Mouse (Mus musculus): Measurements from ENCODE around the gene Rnf10.

Gene Rnf10

DNA sequence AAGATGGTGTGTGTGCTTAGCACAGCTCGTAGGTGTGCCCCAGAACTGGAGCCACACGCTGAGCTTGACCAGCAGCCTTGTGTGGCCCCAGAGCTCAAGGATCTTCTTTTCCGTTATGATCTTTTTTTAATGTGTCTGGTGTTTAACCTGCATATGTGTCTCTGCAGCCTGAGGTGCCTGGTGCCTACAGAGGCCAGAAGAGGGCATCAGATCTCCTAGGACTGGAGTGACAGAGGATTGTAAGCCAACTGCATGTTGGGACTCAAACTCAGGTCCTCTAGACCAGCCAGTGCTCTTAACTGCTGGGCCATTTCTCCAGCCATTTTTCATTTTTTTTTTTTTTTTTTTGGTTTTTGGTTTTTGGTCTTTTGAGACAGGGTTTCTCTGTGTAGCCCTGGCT is 12.0 kb upstream of the Rnf10 start:
- POLR2A ChIA-PET: interaction anchor here in 3 of 4 experiments (1.2 to 2.2 kb wide), 7 partner anchors 8 to 63 kb away, joined by 4 to 9 read pairs (median 6); partner anchors contain the start of genes Dynll1 (in 3 of the 3) and Rnf10 (in 1 of the 3)
- CTCF ChIA-PET: interaction anchor here in 2 of 4 experiments (0.5 to 0.7 kb wide), 3 partner anchors 9 to 125 kb away, joined by 3 to 6 read pairs (median 4); no protein-coding TSS in a partner anchor

DNA sequence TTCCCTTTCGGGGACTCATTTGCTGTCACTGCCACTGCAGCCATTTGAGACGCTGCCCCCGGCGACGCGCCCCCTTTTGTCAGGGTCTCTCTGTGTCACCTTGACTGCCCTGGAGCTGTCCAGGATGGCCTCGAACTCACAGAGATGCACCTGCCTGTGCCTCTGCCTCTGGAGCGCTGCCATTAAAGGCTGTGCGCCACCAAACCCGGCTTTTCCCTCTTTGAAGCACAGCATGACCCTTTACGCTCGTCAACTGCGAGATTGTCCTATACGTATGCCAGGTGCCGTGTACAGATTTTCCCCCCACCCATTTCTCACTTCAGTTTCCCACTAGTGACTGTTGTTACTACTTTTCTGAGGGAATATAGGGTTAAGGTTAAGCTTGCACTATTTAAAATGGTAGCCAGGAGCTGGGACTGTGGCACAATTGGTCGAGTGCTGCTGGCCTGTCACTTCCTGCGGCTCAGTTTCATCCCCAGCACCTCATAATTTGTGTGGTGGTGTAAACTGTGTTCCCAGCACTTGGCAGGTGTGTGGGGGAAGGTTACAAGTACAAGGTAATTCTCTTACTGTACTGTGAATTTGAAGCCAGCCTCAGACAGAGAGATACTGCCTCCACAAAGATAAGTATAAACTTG is 7.5 kb upstream of the Rnf10 start:
- ChIA-PET CTCF (interaction anchor here in 2 of 4 experiments (0.6 to 1.6 kb wide), 7 partner anchors 12 to 114 kb away, joined by 3 to 4 read pairs (median 3); no protein-coding TSS in a partner anchor), POLR2A (interaction anchor here in 3 of 4 experiments (0.6 to 2.1 kb wide), 19 partner anchors 10 to 209 kb away, joined by 3 to 7 read pairs (median 4); partner anchors contain the start of genes Dynll1 (in 2 of the 3) and Pop5 (in 1 of the 3))

DNA sequence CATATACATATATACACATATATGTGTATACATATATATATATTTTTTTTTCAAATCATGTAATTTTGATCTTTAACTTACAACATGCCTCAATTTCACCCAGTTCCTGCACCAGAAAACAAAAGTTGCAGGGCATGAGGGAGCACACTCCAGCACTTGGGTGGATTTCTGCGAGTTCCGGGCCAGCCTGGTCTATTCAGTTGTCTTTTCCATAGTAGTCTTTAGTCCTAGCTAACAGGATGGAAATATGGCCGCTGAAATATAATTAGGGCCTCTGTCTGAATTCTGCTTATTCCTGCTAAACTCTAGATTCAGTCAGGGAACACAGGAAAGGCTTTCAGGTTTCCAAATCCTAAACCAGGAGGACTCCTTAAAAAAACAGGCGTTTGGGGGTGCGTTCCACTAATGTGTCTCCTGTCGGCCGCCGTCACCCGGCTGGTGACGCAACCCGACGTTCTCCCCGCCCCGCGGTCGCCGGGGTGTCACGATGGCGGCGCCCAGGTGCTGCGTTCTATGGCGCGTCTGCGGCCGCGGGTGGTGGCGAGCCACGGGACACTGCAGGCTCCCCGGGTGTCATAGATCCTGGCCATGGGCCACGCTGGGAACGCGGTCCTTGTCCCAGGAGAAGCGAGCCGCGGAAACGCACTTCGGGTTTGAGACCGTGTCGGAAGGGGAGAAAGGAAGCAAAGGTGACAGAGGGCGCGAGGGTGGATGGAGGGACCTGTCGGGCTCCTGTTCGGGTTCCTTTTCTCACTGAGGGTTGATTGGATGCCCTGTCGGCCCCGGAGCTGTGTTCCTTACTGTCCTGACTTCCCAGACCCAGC is 6.7 kb upstream of the Rnf10 start, which contains the start of gene Coq5:
TSS of gene Coq5 (plus strand) at position 441 of the 824 bp plus-strand sequence.
- CTCF ChIA-PET: interaction anchor here in 2 of 4 experiments (0.6 to 1.6 kb wide), 7 partner anchors 13 to 114 kb away, joined by 3 to 4 read pairs (median 3); no protein-coding TSS in a partner anchor
- POLR2A ChIA-PET: interaction anchor here in 3 of 4 experiments (0.6 to 2.1 kb wide), 17 partner anchors 11 to 209 kb away, joined by 3 to 7 read pairs (median 3); partner anchors contain the start of genes Dynll1 (in 2 of the 3) and Pop5 (in 1 of the 3)

DNA sequence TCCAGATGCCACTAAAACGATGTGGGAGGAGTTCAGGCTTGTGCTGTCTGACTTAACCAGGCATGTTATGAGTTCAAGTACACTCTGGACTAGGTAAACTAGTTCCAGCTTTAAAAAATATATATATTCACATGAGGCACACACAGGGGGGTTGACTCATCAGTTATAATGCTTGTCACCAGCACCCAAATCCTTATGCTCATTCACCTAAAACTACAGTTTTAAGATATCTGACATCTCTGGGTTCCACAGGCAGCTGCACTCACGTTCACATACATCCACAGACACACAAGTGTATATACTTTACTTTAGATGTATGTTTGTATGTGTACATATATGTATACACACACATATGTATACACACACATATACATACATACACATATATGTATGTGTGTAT is 6.1 kb upstream of the Rnf10 start:
- POLR2A ChIA-PET: interaction anchor here in 3 of 4 experiments (0.6 to 2.0 kb wide), 6 partner anchors 40 to 197 kb away, joined by 3 to 4 read pairs (median 3); partner anchors contain the start of gene Pop5 (in 1 of the 3)
- CTCF ChIA-PET: interaction anchor here in 1 of 4 experiments (1.6 kb wide), 1 partner anchor 111 kb away, joined by 4 read pairs; no protein-coding TSS in a partner anchor

DNA sequence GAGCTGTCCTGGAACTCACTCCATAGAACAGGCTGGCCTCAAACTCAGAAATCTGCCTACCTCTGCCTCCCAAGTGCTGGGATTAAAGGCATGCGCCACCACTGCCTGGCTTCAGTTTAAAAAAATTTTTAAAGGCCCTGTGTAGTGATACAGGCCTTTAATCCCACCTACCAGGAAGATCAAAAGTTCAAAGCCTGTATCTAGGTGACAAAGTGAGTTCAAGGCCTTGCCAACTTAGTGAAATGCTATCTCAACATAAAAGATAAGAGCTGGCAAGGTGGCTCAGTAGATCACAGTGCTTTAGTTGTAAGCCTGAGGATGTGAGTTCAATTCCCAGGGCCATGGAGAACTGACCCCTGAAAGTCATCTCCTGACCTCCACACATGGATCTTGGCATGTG is 5.4 kb upstream of the Rnf10 start:
- CTCF ChIA-PET: no interaction called here
- POLR2A ChIA-PET: interaction anchor here in 3 of 4 experiments (0.6 kb wide), 4 partner anchors 21 to 129 kb away, joined by 3 to 4 read pairs (median 3); no protein-coding TSS in a partner anchor

- POLR2A ChIA-PET: interaction anchor here in 3 of 4 experiments (0.6 to 4.7 kb wide), 6 partner anchors 15 to 1350 kb away, joined by 3 to 28 read pairs (median 3); partner anchors contain the start of genes Dynll1 (in 1 of the 3) and Unc119b (in 1 of the 3)
- CTCF ChIA-PET: interaction anchor here in 3 of 4 experiments (0.6 to 1.6 kb wide), 4 partner anchors 96 to 187 kb away, joined by 3 to 6 read pairs (median 4); no protein-coding TSS in a partner anchor
These were observed 3.3 kb upstream of the Rnf10 start for GRCm38 (mm10) chr5:115275998-115276397.

DNA sequence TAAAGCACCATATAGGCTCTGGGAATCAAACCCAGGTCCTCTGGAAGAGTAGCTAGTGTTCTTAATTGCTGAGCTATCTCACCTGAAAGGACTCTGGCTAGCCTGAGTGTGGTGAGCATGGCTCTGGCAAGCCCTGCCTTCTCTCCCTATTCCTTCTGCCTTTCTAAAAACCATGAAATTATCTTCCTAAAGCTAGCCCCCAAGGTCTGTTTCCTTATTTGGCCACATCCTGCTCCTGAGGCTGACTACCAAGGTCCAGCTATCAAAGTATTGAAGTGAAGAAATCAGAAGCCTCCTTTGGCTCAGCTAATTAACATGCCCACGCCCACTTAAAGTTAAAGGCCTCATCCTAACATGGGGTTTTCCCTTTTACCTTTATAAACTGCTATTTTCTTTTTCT is 2.1 kb upstream of the Rnf10 start:
- POLR2A ChIA-PET: interaction anchor here (0.5 to 4.7 kb wide), 22 partner anchors 9 to 296 kb away, joined by 3 to 28 read pairs (median 4); partner anchors contain the start of genes Dynll1 (in 1 of the 4) and Mlec (in 1 of the 4)
- CTCF ChIA-PET: interaction anchor here in 2 of 4 experiments (0.6 to 2.0 kb wide), 9 partner anchors 14 to 458 kb away, joined by 3 to 5 read pairs (median 4); partner anchors contain the start of gene Pop5 (in 1 of the 2)

GRCm38 (mm10) chr5:115274353-115274752 is 1.7 kb upstream of the Rnf10 start:
- ChIA-PET POLR2A (interaction anchor here (0.5 to 4.7 kb wide), 23 partner anchors 9 to 295 kb away, joined by 3 to 28 read pairs (median 4); partner anchors contain the start of genes Dynll1 (in 1 of the 4) and Mlec (in 1 of the 4)), CTCF (interaction anchor here in 2 of 4 experiments (0.6 to 2.0 kb wide), 8 partner anchors 14 to 458 kb away, joined by 3 to 5 read pairs (median 4); partner anchors contain the start of gene Pop5 (in 1 of the 2))

DNA sequence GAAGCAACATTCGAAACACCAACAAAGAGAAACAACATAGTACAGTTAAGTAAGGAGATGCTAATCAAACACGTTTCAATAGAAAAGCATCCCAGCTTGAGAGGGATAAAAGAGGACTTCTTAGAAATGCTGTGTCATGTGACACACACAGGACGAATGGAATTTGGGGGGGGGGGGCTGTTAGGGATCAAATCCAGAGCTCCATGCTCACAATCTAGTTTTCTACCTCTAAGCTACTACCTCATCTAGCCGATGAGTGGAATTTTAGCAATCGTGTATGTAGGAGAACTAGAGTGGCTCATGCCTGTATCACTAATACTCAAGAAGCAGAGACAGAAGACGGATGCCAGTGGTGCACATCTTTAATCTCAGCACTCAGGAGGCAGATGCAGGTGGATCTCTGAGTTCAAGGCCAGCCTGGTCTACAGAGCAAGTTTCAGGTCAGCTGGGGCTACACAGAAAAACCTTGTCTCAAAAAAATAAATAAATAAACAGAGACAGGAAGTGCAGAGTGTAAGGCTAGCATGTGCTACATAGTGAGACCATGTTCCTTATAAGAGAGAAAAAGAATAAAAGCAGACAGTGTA is 944 bp upstream of the Rnf10 start:
- POLR2A ChIA-PET: interaction anchor here in 3 of 4 experiments (0.6 to 4.7 kb wide), 60 partner anchors 8 to 874 kb away, joined by 3 to 31 read pairs (median 5); partner anchors contain the start of genes Dynll1 (in 3 of the 3), Cabp1 (in 2 of the 3), Mlec (in 2 of the 3) and Pop5 (in 1 of the 3)

DNA sequence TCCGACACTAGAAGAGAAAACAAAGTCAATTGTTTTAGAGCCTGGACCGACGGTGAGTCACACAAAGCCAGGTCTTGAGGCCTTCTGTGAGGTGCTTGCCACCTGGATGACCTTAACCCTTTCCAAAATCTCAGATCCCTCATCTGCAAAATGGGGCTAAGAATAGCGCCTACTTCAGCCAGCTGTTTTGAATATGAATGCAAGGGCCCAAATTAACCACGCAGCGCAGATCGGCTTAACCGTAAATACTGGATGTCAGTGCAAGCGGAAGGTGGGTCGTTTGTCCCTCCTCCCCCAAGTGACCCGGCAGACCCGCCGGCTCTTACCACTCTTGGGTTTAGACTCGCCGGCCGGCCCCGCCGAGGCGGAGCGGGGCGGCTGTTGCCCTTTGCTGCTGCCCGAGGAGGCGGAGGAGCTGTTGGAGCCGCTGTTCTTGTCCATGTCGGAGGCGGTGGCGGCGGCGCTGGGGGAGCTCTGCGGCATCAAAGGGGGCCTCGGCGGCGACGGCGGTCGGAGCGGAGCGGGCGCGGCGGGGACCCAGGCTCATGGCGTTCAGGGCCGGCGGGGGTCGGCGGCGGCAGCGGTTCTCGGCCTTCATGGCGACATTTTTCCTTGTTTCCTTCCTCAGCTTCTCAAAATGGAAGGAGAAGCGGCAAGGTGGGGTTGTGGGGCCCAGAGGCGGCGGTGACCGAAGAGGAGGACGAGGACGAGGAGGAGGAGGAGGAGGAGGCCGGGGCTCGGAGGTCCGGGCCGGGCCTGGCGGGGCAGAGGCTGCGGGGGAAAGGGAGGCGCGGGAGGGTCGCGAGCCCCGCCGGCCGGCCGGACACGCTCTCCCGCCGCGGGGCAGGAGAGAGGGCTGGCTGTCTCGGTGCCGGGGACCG is 527 bp downstream of the Rnf10 start:
- POLR2A ChIA-PET: interaction anchor here in 3 of 4 experiments (0.6 to 4.7 kb wide), 98 partner anchors 9 to 446 kb away, joined by 3 to 31 read pairs (median 5); partner anchors contain the start of genes Dynll1 (in 3 of the 3), Cabp1 (in 2 of the 3), Mlec (in 2 of the 3) and Acads (in 1 of the 3)
- CTCF ChIA-PET: interaction anchor here (0.6 to 1.8 kb wide), 8 partner anchors 22 to 293 kb away, joined by 3 to 6 read pairs (median 3); partner anchors contain the start of gene Pop5 (in 1 of the 4)

More for the DNA sequence above, 944 bp upstream of the Rnf10 start:
- CTCF ChIA-PET: interaction anchor here in 3 of 4 experiments (0.6 to 2.0 kb wide), 10 partner anchors 13 to 511 kb away, joined by 3 to 9 read pairs (median 4); partner anchors contain the start of gene Pop5 (in 1 of the 3)

DNA sequence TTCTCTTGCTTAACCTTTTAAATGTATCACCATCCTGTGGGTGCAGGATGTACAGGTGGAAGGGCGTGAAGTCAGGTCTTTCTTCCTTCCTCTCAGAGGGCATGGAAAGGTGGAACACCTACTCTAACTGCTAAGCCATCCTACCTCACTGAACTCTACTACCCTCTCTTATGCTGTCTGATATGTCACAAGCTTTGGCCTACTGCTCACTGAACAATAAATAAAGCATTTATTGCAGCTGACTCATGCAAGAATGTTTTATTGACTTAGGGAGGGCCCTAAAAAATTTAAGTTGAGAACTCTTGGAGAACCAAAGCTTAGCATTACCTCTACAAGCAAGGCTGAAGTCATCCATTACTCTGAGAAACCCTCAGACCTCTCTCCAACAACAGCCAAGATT is 2.7 kb downstream of the Rnf10 start:
- CTCF ChIA-PET: no interaction called here
- POLR2A ChIA-PET: interaction anchor here in 3 of 4 experiments (0.9 to 3.6 kb wide), 12 partner anchors 9 to 288 kb away, joined by 3 to 17 read pairs (median 4); no protein-coding TSS in a partner anchor

DNA sequence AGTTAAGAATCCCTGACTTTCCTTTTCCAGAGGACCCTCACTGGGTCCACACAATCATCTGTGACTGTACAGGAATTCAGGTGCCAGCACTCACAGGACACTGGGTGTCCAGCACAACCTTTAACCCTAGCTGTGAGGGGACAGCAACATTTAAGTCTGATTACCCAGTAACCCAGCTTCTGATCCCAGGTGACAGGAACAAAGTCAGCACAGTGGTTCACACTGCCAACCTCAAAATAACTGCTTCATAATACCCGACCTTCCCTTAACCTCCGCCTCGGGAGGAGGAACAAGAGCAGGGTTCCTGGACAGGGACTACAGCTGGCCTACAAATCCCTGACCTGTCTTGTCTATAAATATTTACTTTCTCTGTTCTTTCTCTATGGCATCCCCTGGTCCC is 4.4 kb downstream of the Rnf10 start:
- CTCF ChIA-PET: interaction anchor here in 1 of 4 experiments (0.7 to 1.3 kb wide), 4 partner anchors 12 to 93 kb away, joined by 3 read pairs; partner anchors contain the start of gene Pop5
- POLR2A ChIA-PET: interaction anchor here in 3 of 4 experiments (0.6 to 3.6 kb wide), 17 partner anchors 8 to 647 kb away, joined by 3 to 17 read pairs (median 3); partner anchors contain the start of gene Dynll1 (in 1 of the 3)

GRCm38 (mm10) chr5:115267469-115268045 is 5.1 kb downstream of the Rnf10 start:
- ChIA-PET CTCF (interaction anchor here in 1 of 4 experiments (0.7 to 1.1 kb wide), 3 partner anchors 13 to 92 kb away, joined by 3 read pairs; partner anchors contain the start of gene Pop5), POLR2A (interaction anchor here in 3 of 4 experiments (0.6 to 3.6 kb wide), 16 partner anchors 10 to 646 kb away, joined by 3 to 17 read pairs (median 3); partner anchors contain the start of gene Dynll1 (in 1 of the 3))

DNA sequence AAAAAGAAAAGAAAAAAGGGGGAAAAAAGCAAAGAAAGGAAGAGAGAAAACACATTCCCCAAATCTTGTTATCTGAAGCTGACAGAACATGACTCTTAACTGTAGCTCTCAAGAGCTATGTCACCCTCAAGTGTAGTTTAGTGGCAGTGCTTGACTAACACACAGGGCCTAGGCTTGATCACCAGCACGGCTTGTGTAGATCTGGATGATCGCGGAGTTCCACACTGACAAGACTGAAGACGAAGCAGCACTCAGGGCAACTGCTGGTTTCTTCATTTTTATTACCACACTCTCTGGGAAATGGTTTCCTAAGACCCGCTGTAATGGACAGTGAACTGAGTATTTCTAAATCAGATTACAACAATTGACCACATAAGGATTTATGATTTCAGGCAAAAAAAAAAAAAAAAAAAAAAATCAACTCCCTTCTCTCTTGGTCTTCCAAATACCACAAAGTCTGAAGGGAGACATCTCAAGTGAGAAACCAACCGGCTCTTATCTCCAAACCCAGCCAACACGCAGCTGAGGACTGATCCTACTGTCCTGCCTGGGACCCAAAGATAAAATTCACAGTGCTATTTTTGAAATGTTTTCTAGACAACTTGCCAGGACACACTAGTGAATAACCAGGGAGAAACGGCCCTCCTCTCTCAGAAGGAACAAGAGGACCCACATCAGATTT is 5.8 kb downstream of the Rnf10 start:
- CTCF ChIA-PET: interaction anchor here in 2 of 4 experiments (0.6 to 1.4 kb wide), 3 partner anchors 86 to 142 kb away, joined by 3 to 6 read pairs (median 4); no protein-coding TSS in a partner anchor
- POLR2A ChIA-PET: interaction anchor here in 3 of 4 experiments (0.6 to 3.6 kb wide), 17 partner anchors 9 to 209 kb away, joined by 3 to 17 read pairs (median 5); partner anchors contain the start of gene Pop5 (in 1 of the 3)

Data from embryonic stem cell, embryonic (primary cell).